Mouse (Mus musculus) limb, embryonic 14.5 days (tissue): ENCODE measurements around the gene Dok4. TPM values are rescaled to one million over a fixed set of nuclear protein-coding genes. Genes with fewer than 3 reads are reported as not detected.

Experiments used
- ATAC-seq: fragments of 200-750 bp; cut with Nextera tagmentation; 2 replicates; pipeline ENCODE4 v1.8.0; 2017; ENCODE audit warnings: low read depth, moderate number of reproducible peaks, moderate TSS enrichment; ENCODE audit not compliant: low FRiP score
- DNase-seq: peaks from one replicate; pipeline ENCODE4 v3.0.0-alpha.2; 2015; ENCODE audit warnings: low spot score
- H3K27ac ChIP-seq: fragments of 300-500 bp; sonication (generic); replicated peaks from 2 replicates; pipeline ENCODE4 v1.5.1; 2014; ENCODE audit warnings: low read depth, mild to moderate bottlenecking, low read length, moderate library complexity, mixed read lengths
- H3K27me3 ChIP-seq: fragments of 300-500 bp; sonication (generic); 2 replicates; pipeline ENCODE4 v1.6.1; 2014; ENCODE audit warnings: low read length, mixed read lengths; ENCODE audit not compliant: control insufficient read depth, insufficient read depth
- H3K36me3 ChIP-seq: fragments of 300-500 bp; sonication (generic); 2 replicates; pipeline ENCODE4 v1.6.1; 2014; ENCODE audit warnings: mild to moderate bottlenecking, low read length, moderate library complexity, mixed read lengths; ENCODE audit not compliant: control insufficient read depth, insufficient read depth
- H3K4me1 ChIP-seq: fragments of 300-500 bp; sonication (generic); 2 replicates; pipeline ENCODE4 v1.6.1; 2014; ENCODE audit warnings: antibody characterized with exemption, low read length, mixed read lengths; ENCODE audit not compliant: control insufficient read depth, insufficient read depth
- H3K4me2 ChIP-seq: fragments of 300-500 bp; sonication (generic); replicated peaks from 2 replicates; pipeline ENCODE4 v1.6.1; 2014; ENCODE audit warnings: low read depth, mild to moderate bottlenecking, low read length, moderate library complexity; ENCODE audit not compliant: severe bottlenecking
- H3K4me3 ChIP-seq: fragments of 300-500 bp; sonication (generic); replicated peaks from 2 replicates; pipeline ENCODE4 v1.5.1; 2014; ENCODE audit warnings: low read length
- H3K9ac ChIP-seq: fragments of 300-500 bp; sonication (generic); 2 replicates; pipeline ENCODE4 v1.6.1; 2014; ENCODE audit warnings: mild to moderate bottlenecking, low read depth, low read length, moderate library complexity; ENCODE audit not compliant: severe bottlenecking
- H3K9me3 ChIP-seq: fragments of 300-500 bp; sonication (generic); 2 replicates; pipeline ENCODE4 v1.6.1; 2016; ENCODE audit warnings: low read length; ENCODE audit not compliant: control insufficient read depth
- POLR2A ChIP-seq: fragments of 200-500 bp; IDR thresholded peaks from 2 replicates; pipeline ENCODE4 v1.8.0; 2012; ENCODE audit warnings: inconsistent platforms, mild to moderate bottlenecking, moderate library complexity, borderline replicate concordance; ENCODE audit not compliant: insufficient read depth, insufficient read length; ENCODE audit errors: extremely low read depth
- WGBS: fragments of 180-500 bp; shearing (Covaris S2); extraction: QIAGEN DNeasy Blood & Tissue Kit; methylation state at CpG from one replicate; pipeline ENCODE4 v1.1.7; 2014; 5-methylcytosine and 5-hydroxymethylcytosine counted together
- polyA plus RNA-seq, 2 experiments: library from polyadenylated mRNA; depleted of rRNA in 1 of 2; stranded (reverse) in 1 of 2; unstranded in 1 of 2; fragments of >200 nt; fragmentation: Nextera tagmentation in 1 of 2; extraction: Ambion mirVana in 1 of 2; gene quantifications; 2 replicates each; pipeline versions ENCODE4 v1.2.1 to v1.2.3; 2012 to 2014

Dok4 gene
- polyA plus RNA-seq, 2 experiments = 23.3 to 29.1 TPM

GRCm38 (mm10) chr8:94917851-94918495, 41.8 kb upstream of the Dok4 start, which contains the start of gene Ccdc102a:
TSS of gene Ccdc102a (minus strand) at chr8:94918098.
- TF ChIP-seq POLR2A = no peak
- Histone ChIP-seq H3K4me2 (peak within 1 kb of the TSS; percentile 57), H3K27ac (peak within 1 kb of the TSS; percentile 91), H3K9ac (peak within 1 kb of the TSS; percentile 95), H3K4me1 (peaks cover 39% of the 10 kb centered on the region), H3K9me3 (no peaks in the 10 kb centered on the region), H3K4me3 (peak within 1 kb of the TSS; percentile 81), H3K27me3 (no peaks in the 10 kb centered on the region), H3K36me3 (peaks cover 11% of the 10 kb centered on the region; the same call in 1 of the 2 replicates)
- WGBS = 2% methylated on average over 44 of the region's 51 CpGs
- DNase-seq = peak; percentile 57
- ATAC-seq = peak; percentile 69

- peak; percentile 97 for DNase-seq
- no peak for TF ChIP-seq POLR2A
- WGBS = under 1% methylated on average over 21 of the region's 27 CpGs
- Histone ChIP-seq H3K27ac (peak overlapping the region; percentile 91), H3K4me3 (peak overlapping the region; percentile 81), H3K4me1 (peaks cover 43% of the 10 kb centered on the region), H3K9ac (peak overlapping the region; percentile 95), H3K27me3 (no peaks in the 10 kb centered on the region), H3K36me3 (peaks cover 18% of the 10 kb centered on the region), H3K4me2 (peak overlapping the region; percentile 57), H3K9me3 (no peaks in the 10 kb centered on the region)
- peak; percentile 96 for ATAC-seq
Measured at GRCm38 (mm10) chr8:94917352-94917751, 41.2 kb upstream of the Dok4 start.

- peak; percentile 15 for ATAC-seq
- Histone ChIP-seq H3K36me3 (peaks cover 22% of the 10 kb centered on the region), H3K27ac (peak overlapping the region; percentile 91), H3K4me1 (peaks cover 43% of the 10 kb centered on the region), H3K4me2 (peak overlapping the region; percentile 57), H3K4me3 (peak overlapping the region; percentile 81), H3K9me3 (no peaks in the 10 kb centered on the region), H3K27me3 (no peaks in the 10 kb centered on the region), H3K9ac (peak overlapping the region; percentile 95)
- no peak for TF ChIP-seq POLR2A
- peak; percentile 58 for DNase-seq
- 2% methylated on average over 10 of the region's 10 CpGs for whole genome bisulfite sequencing
Measured at GRCm38 (mm10) chr8:94916960-94917324, 40.8 kb upstream of the Dok4 start.

- 39% methylated on average over 9 of the region's 9 CpGs for WGBS
- ATAC-seq (no peak), DNase-seq (no peak)
- TF ChIP-seq POLR2A = no peak
- peak overlapping the region; percentile 95 for H3K9ac ChIP-seq
- H3K4me1 ChIP-seq = peaks cover 43% of the 10 kb centered on the region
- no peaks in the 10 kb centered on the region for H3K27me3 ChIP-seq
- peaks cover 27% of the 10 kb centered on the region for H3K36me3 ChIP-seq
- H3K4me2 ChIP-seq = peak overlapping the region; percentile 57
- H3K27ac ChIP-seq = no peak overlapping the region
- no peaks in the 10 kb centered on the region for H3K9me3 ChIP-seq
- peak overlapping the region; percentile 81 for H3K4me3 ChIP-seq
Measured at GRCm38 (mm10) chr8:94916311-94916959, 40.3 kb upstream of the Dok4 start.

- Histone ChIP-seq H3K27me3 (no peaks in the 10 kb centered on the region), H3K27ac (peak overlapping the region; percentile 35), H3K9me3 (no peaks in the 10 kb centered on the region), H3K4me2 (peak overlapping the region; percentile 51), H3K9ac (no peak overlapping the region), H3K4me3 (peak overlapping the region; percentile 15; the same call in 1 of the 2 replicates), H3K4me1 (peaks cover 43% of the 10 kb centered on the region), H3K36me3 (peaks cover 39% of the 10 kb centered on the region)
- 5% methylated on average over 3 of the region's 3 CpGs for WGBS
- no peak for TF ChIP-seq POLR2A
- ATAC-seq (peak; percentile 35), DNase-seq (peak; percentile 89)
Measured at GRCm38 (mm10) chr8:94914701-94915101, 38.6 kb upstream of the Dok4 start.
